Mouse (Mus musculus) adrenal gland, adult 8-10 months (tissue): Measurements from ENCODE around the gene Gm20814. TPM values are rescaled to one million over a fixed set of nuclear protein-coding genes. Genes with fewer than 3 reads are reported as not detected.
"Not testable (repeated sequence)": the region's sequence is repeated elsewhere in the genome, so short reads cannot be mapped to it uniquely, and the experiment has no call there.

Experiments
- DNase-seq: peaks from one replicate; pipeline ENCODE4 v3.0.0; 2022
- total RNA-seq, 4 experiments: library from RNA; stranded (reverse); gene quantifications; 2 replicates each; pipeline ENCODE4 v1.2.4; 2022

Gene Gm20814
- not detected for total RNA-seq

- DNase-seq = not testable (repeated sequence)
Measured at GRCm38 (mm10) chrY:75195556-75195955, at the start of gene Gm20814. Gm20814 (plus strand) TSS chrY:75195856.
